Mouse (Mus musculus) megakaryocyte, embryonic 14.5 days (primary cell): ENCODE data around the gene Zfp969.
"Not testable (repeated sequence)": the region's sequence is repeated elsewhere in the genome, so short reads cannot be mapped to it uniquely, and the experiment has no call there.

Experiments used
- FLI1 ChIP-seq: IDR thresholded peaks from 2 replicates; pipeline ENCODE4 v1.6.1; 2012; ENCODE audit warnings: low read length, inconsistent platforms, mixed read lengths
- GATA1 ChIP-seq: IDR thresholded peaks from 3 replicates; pipeline ENCODE4 v1.6.1; 2012; ENCODE audit warnings: mixed read lengths, low read length, inconsistent platforms, borderline replicate concordance

- TF ChIP-seq FLI1, GATA1: not testable (repeated sequence)
These were observed 37.8 kb upstream of the Zfp969 start, which contains the start of gene Gm2007 for GRCm38 (mm10) chr2:175741237-175741636.
